Mouse (Mus musculus): ENCODE results near the gene Rnf224.

- TF ChIP-seq GATA1 (IDR thresholded peaks at IDR 0.05; ENCODE audit: low read length) (no peak), TAL1 (IDR thresholded peaks at IDR 0.05; ENCODE audit: low read length) (no peak)
Measured at GRCm38 (mm10) chr2:25272515-25272914, 35.9 kb upstream of the Rnf224 start.

Data from erythroblast, embryonic 14.5 days (primary cell).